Mouse (Mus musculus) olfactory bulb, adult 2 months (tissue): ENCODE measurements around the gene Zfp266.

Experiments
- CTCF ChIP-seq: fragments of 200-500 bp; IDR thresholded peaks from 2 replicates; pipeline ENCODE4 v1.5.1; 2012; ENCODE audit warnings: low read depth, mild to moderate bottlenecking, low read length, moderate library complexity; ENCODE audit not compliant: insufficient read depth
- POLR2A ChIP-seq: fragments of 200-500 bp; IDR thresholded peaks from 2 replicates; pipeline ENCODE4 v1.6.1; 2012; ENCODE audit warnings: mild to moderate bottlenecking, low read depth, low read length, moderate library complexity; ENCODE audit not compliant: insufficient read depth

DNA sequence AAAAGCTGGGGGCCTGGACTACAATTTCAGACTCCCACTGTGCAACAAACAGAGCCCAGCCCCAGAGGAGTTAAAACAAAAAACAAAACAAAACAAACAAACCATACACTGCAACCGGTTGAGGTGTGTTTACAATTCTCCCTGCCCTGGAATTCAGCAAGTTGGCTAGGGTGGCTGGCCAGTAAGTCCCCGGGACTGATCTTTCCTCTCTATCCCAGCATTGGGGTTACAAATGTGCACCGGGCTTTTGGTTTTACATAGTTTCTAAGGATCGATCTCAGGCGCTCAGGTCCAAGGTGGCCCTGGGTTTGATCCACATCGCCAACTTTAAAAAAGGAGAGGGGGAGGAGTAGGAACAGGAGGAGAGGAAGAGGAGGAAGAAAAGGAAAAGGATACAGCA lies 22.3 kb upstream of the Zfp266 start:
- no peak for TF ChIP-seq CTCF
- no peak for TF ChIP-seq POLR2A
